8 mouse cellular contexts compared by ENCODE assay signal in genomic region chr5:134314068-134314674, GRCm38 (mm10). TPM values are rescaled to one million over a fixed set of nuclear protein-coding genes. Genes with fewer than 3 reads are reported as not detected.
DNase-seq lines count a peak whose midpoint lies in the region; ATAC-seq and TF ChIP-seq lines count a peak whose summit lies in the region.

No protein-coding gene starts in this region.

- no peak; the same call in 1 of the 2 replicates for TF ChIP-seq POLR2A in embryonic fibroblast, embryonic 13.5 days (IDR thresholded peaks at IDR 0.05; ENCODE audit: low read depth, low read length)

- no peaks in the 10 kb centered on the region for H3K9me3 ChIP-seq in hindbrain, postnatal 0 days (ENCODE audit: low read length)

- peak overlapping the region; percentile 99 for H3K9ac ChIP-seq in hindbrain, postnatal 0 days (replicated peaks; ENCODE audit: low read length)

- H3K4me2 ChIP-seq in hindbrain, postnatal 0 days (ENCODE audit: low read depth, low read length) = peak overlapping the region; percentile 69

- H3K27me3 ChIP-seq in hindbrain, postnatal 0 days (ENCODE audit: insufficient read depth, low read length) = no peaks in the 10 kb centered on the region

- H3K4me3 ChIP-seq in embryonic fibroblast, embryonic 13.5 days (ENCODE audit: insufficient read depth, low read length) = peak overlapping the region; percentile 91
- peak overlapping the region; percentile 90 for H3K4me3 ChIP-seq in hindbrain, postnatal 0 days (ENCODE audit: low read length)

- WGBS in hindbrain, postnatal 0 days = under 1% methylated on average over 43 of the region's 64 CpGs

- 0 out of 2 replicates have a peak, but pooled peaks cover 2% of the 10 kb centered on the region for H3K4me1 ChIP-seq in embryonic fibroblast, embryonic 13.5 days (ENCODE audit: control insufficient read depth, insufficient read depth, low read length)
- H3K4me1 ChIP-seq in hindbrain, postnatal 0 days (ENCODE audit: insufficient read depth, low read length) = peaks cover 4% of the 10 kb centered on the region

- no peak for TF ChIP-seq CTCF in embryonic fibroblast, embryonic 13.5 days (IDR thresholded peaks at IDR 0.05; ENCODE audit: borderline replicate concordance, insufficient read depth, low read length)
- TF ChIP-seq CTCF in hindbrain, postnatal 0 days (IDR thresholded peaks at IDR 0.05; ENCODE audit: low read depth) = no peak

- no peaks in the 10 kb centered on the region; the same call in 1 of the 2 replicates for H3K36me3 ChIP-seq in hindbrain, postnatal 0 days (ENCODE audit: insufficient read depth, low read length)

- ATAC-seq in hindbrain, postnatal 0 days = peak; percentile 33

- DNase-seq in kidney, adult 11 months = peak; percentile 41
- no peak for DNase-seq in kidney, postnatal 14 days
- peak; percentile 77 for DNase-seq in Muller cell, postnatal 12 days (ENCODE audit: inconsistent ontology term)
- no peak for DNase-seq in hindbrain, postnatal 0 days (ENCODE audit: low spot score)
- peak; percentile 37 for DNase-seq in lung, postnatal 36 days
- peak; percentile 46 to 48 for DNase-seq in spleen, postnatal 36 days (ENCODE audit: low spot score in 2 of 2)
- no peak for DNase-seq in frontal cortex, adult 2 months (ENCODE audit: extremely low spot score in 1 of 2, low spot score in 1 of 2)

- H3K27ac ChIP-seq in embryonic fibroblast, embryonic 13.5 days (ENCODE audit: insufficient read depth, low read length) = peak overlapping the region; percentile 98
- H3K27ac ChIP-seq in hindbrain, postnatal 0 days = peak overlapping the region; percentile 100

RNA-seq across cellular contexts. Expression of gene Gtf2i, which starts 0.4 kb away (rescaled TPM):
- polyA plus RNA-seq in embryonic fibroblast, embryonic 13.5 days (2011; ENCODE audit: insufficient read length, low read depth, missing spikeins) = 173 and 287 TPM in 2 replicates
- total RNA-seq in hindbrain, postnatal 0 days (2014; rRNA removed) = 103 and 115 TPM in 2 replicates
- polyA plus RNA-seq in hindbrain, postnatal 0 days (2015; fragmentation: Nextera tagmentation; extraction: Ambion mirVana) = 85.6 and 86.1 TPM in 2 replicates
- polyA plus RNA-seq in frontal cortex, adult 2 months (2012; rRNA removed) = 168 and 188 TPM in 2 replicates

Comparison
In these comparisons a context has a peak if more than half of its experiments do, and no peak if none do; other contexts are left out.
1. DNase-seq: peak in kidney, adult 11 months (single experiment), Muller cell, postnatal 12 days (single experiment), lung, postnatal 36 days (single experiment) and spleen, postnatal 36 days (2 of 2); none in kidney, postnatal 14 days (single experiment), hindbrain, postnatal 0 days (single experiment) and frontal cortex, adult 2 months (0 of 2).